Mouse (Mus musculus) embryonic fibroblast, embryonic 13.5 days (primary cell): ENCODE measurements around the gene Erc2.

Source experiments
- CTCF ChIP-seq: IDR thresholded peaks from 2 replicates; pipeline ENCODE4 v1.5.1; 2011; ENCODE audit warnings: mild to moderate bottlenecking, control low read depth, low read length, moderate library complexity, borderline replicate concordance; ENCODE audit not compliant: insufficient read depth
- POLR2A ChIP-seq: IDR thresholded peaks from 2 replicates; pipeline ENCODE4 v1.6.1; 2011; ENCODE audit warnings: low read depth, mild to moderate bottlenecking, control low read depth, low read length, moderate library complexity

DNA sequence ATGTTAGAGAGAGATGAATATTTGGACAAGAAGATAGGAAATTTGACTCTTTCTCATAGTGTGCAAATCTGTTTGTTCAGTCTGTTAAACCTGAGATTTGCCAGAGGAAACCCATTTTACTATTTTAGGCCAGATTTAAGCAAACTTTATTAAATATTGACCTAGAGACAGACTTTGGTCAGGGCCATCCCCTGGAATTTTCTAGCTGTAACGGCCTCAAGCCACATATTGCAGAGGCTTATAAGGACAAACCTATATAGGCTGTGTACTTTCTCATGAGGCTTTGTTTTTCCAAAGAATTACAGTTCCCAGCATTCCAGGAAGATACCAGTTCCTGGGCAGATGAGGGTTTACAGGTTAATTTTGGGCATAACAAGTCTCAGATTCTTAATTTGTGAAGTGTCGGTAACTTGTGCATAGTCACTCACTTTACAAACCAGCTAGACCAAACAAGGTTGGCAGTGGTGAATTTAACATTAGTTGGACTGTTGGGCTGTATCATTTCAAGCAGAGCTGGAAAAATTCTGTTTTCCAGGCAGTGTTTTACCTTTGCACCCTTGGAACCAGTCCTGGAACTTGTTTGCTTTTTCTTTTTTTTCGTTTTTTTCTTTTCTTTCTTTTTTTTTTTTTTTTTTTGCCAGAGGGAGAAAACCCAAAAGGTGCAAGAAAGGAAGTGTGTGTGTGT is 60.3 kb downstream of the Erc2 start:
- TF ChIP-seq POLR2A (no peak), CTCF (no peak)
